Mouse (Mus musculus): ENCODE measurements around the gene Gm27027.

Gene Gm27027

GRCm38 (mm10) chr2:93996254-93996653 is at the start of gene Gm27027:
Gene Gm27027 (minus strand): TSS chr2:93996354.
- DNase-seq (ENCODE audit: low spot score) = no peak

GRCm38 (mm10) chr2:94045411-94046090 is 49.4 kb upstream of the Gm27027 start:
- DNase-seq (ENCODE audit: low spot score) = no peak

GRCm38 (mm10) chr2:94044174-94044573 is 48.0 kb upstream of the Gm27027 start:
- DNase-seq (ENCODE audit: low spot score) = no peak

- DNase-seq (ENCODE audit: low spot score) = no peak
Observed at GRCm38 (mm10) chr2:94043662-94044061, 47.5 kb upstream of the Gm27027 start.

- no peak for DNase-seq (ENCODE audit: low spot score)
Observed at GRCm38 (mm10) chr2:94042461-94042860, 46.3 kb upstream of the Gm27027 start.

- DNase-seq (ENCODE audit: low spot score) = no peak
Observed at GRCm38 (mm10) chr2:94040391-94041125, 44.4 kb upstream of the Gm27027 start.

GRCm38 (mm10) chr2:94035428-94036331 is 39.5 kb upstream of the Gm27027 start:
- peak; percentile 57 for DNase-seq (ENCODE audit: low spot score)

- no peak for DNase-seq (ENCODE audit: low spot score)
Observed at GRCm38 (mm10) chr2:94030602-94031001, 34.4 kb upstream of the Gm27027 start.

- no peak for DNase-seq (ENCODE audit: low spot score)
Observed at GRCm38 (mm10) chr2:94024637-94025036, 28.5 kb upstream of the Gm27027 start.

- peak; percentile 89 for DNase-seq (ENCODE audit: low spot score)
Observed at GRCm38 (mm10) chr2:94010335-94011291, 14.5 kb upstream of the Gm27027 start, which contains the start of gene Alkbh3. Gene Alkbh3 (minus strand): TSS chr2:94010807.

GRCm38 (mm10) chr2:94002331-94002730 is 6.2 kb upstream of the Gm27027 start:
- peak; percentile 79 for DNase-seq (ENCODE audit: low spot score)

GRCm38 (mm10) chr2:94001918-94002317 is 5.8 kb upstream of the Gm27027 start:
- DNase-seq (ENCODE audit: low spot score) = no peak

- DNase-seq (ENCODE audit: low spot score) = no peak
Observed at GRCm38 (mm10) chr2:94001411-94001810, 5.3 kb upstream of the Gm27027 start.

GRCm38 (mm10) chr2:93992810-93993209 is 3.3 kb downstream of the Gm27027 start:
- no peak for DNase-seq (ENCODE audit: low spot score)

GRCm38 (mm10) chr2:93992259-93992658 is 3.9 kb downstream of the Gm27027 start:
- DNase-seq (ENCODE audit: low spot score) = no peak

- no peak for DNase-seq (ENCODE audit: low spot score)
Observed at GRCm38 (mm10) chr2:93991336-93991735, 4.8 kb downstream of the Gm27027 start.

GRCm38 (mm10) chr2:93988440-93988839 is 7.7 kb downstream of the Gm27027 start:
- no peak for DNase-seq (ENCODE audit: low spot score)

GRCm38 (mm10) chr2:93982457-93983235 is 13.5 kb downstream of the Gm27027 start:
- DNase-seq (ENCODE audit: low spot score) = peak; percentile 21

- no peak for DNase-seq (ENCODE audit: low spot score)
Observed at GRCm38 (mm10) chr2:93979249-93980120, 16.7 kb downstream of the Gm27027 start.

All from ovary, postnatal 36 days (tissue).